Mouse (Mus musculus): ENCODE measurements around the gene Cxcl17.

DNA sequence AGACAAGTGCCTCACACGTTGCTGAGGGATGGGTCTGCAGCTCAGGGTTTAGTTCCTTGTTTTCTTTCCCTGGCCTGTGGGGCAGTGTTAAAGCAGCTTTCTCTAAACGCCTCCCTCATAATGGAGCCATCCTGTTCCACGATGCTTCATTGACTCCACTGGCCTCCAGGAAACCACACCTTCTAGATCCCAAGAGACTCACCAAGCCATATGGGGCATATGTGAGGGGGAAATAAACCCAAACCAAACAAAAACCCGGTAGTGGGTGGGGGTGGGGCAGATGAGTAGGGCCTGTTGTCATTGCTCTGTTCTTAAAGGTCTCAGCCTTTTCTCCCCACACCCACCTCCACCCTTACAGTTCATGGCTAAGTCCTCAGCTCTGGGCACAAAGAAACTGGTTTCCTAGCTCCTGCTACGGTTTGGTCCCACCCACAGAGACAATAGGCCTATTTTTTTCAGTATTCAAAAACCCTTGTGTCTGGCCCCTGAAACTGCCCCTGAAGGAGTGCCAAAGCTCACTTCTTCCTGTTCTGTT is 20.4 kb upstream of the Cxcl17 start:
- TF ChIP-seq POLR2A (IDR thresholded peaks at IDR 0.05; ENCODE audit: insufficient read length, low read depth) (no peak), TCF12 (IDR thresholded peaks at IDR 0.05; ENCODE audit: insufficient read depth, poor library complexity, severe bottlenecking) (no peak), E2F4 (IDR thresholded peaks at IDR 0.05; ENCODE audit: insufficient read depth) (no peak), MYOD1 (IDR thresholded peaks at IDR 0.05; ENCODE audit: control insufficient read depth in 1 of 3, insufficient read length in 2 of 3, low read depth in 2 of 3) (no peak), USF1 (IDR thresholded peaks at IDR 0.05; ENCODE audit: low read depth) (no peak)
